Mouse (Mus musculus) ovary, postnatal 10 days (tissue): ENCODE measurements around the gene Fes.

ENCODE experiments used
- DNase-seq: peaks from one replicate; pipeline ENCODE4 v3.0.0; 2022; ENCODE audit warnings: low spot score

The Fes gene

GRCm38 (mm10) chr7:80374280-80374679, 13.5 kb downstream of the Fes start:
- DNase-seq = no peak

DNA sequence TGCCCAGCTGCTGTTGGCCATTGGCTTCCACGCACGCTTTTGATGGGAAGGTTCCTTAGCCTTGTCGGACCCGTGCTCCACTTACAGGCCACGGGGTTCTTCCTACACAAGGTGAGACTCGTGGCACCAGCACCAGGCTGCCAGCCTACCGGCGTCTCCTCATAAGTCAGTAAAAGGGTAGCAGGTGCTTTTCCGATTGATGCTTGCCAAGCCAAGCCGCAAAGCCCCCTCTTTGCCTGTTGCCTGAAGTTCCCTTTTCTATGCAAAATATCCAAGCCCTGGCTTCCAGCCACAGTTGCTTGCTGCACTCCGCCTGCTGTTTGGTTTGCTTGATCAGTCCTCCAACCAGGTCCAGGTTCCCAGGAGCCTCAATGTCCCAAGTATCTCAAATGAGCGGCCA, 13.9 kb downstream of the Fes start:
- no peak for DNase-seq

DNA sequence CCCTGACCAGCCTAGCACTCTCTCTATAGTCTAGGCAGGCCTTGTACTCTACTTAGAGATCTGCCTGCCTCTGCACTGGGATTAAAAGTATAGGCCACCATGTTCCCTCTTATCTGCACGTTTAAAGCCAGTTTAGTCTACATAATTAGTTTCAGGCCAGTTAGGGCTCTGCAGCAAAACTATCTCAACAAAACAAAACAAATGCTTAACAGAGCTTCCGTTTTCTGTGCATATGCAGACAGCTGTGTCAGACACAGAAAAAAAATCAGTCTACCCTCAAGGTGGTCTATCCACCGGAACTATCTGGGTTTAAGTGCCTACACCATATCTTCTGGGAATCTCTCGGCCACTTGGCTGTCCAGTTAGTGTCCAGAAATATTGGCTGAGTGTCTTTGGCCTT, 14.4 kb downstream of the Fes start:
- DNase-seq = no peak

DNA sequence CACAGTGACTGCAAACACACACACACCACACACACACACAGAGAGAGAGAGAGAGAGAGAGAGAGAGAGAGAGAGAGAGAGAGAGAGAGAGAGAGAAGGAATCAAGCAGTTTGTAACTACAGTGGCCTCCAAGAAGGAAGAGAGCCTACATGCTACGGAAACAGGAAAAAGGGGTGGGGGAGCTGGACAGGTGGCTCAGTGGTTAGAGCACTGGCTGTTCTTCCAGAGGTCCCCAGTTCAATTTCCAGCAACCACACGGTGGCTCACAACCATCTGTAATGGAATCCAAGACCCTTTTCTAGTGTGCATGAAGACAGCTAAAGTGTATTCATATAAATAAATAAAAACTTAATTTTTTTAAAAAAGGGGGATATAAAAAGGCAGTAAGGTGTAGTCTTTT, 15.1 kb downstream of the Fes start:
- no peak for DNase-seq

DNA sequence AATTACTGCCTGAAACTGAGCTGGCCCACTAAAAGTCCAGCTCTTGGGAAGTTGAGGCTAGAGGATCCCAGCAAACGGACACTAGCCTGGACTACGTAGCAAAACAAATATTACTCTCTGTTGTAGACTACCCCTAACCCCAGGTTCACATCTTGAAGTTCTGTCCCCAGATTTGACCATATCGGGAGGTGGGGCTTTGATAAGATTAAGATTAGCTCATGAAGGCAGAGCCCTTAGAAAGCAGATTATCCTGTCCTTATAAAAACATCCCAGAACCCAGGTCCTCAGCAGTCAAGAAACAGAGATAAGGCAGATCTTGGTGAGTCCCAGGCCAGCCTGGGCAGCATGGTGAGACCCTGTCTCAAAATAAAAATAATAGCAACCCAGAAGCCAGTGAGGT, 15.6 kb downstream of the Fes start:
- DNase-seq = no peak

DNA sequence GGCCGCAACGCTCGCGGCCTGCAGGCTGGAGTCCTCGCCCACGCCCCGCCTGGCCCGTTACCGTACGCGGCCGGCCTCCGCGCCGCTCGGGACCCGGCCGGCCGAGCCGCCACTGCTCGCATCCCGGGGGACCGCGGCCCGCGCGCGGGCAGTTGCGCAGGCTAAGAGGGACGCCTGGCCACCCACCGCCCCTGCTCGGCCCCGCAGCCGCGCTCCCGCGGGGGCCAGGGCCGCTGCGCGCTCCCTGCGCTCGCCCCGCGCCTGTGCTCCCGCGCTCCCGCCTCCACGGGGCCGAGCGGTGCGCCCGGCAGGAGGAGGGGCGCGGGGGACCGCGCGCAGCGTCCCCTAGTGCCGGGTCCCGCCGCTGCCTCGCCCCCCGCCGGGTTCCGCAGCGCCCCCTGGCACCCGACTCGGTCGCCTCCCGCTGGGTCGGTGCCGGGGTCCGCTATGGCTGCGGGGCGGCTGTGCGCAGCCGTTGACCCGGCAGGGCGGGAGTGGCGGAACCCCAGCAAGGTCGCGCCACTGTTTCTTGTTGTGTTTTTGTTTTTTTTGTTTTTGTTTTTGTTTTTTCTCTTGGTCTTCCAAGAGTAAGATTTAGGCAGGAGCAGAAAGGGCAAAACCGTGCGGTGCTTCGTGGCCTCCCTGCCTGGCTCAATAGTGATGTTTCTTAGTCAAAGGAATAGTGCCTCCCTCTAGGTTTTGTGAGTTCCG, 16.6 kb downstream of the Fes start, which contains the start of gene Man2a2:
Man2a2 (minus strand) TSS at position 335 of the 711 bp plus-strand sequence.
- DNase-seq = peak; percentile 63

- peak; percentile 55 for DNase-seq
Measured at GRCm38 (mm10) chr7:80370649-80371040, 17.1 kb downstream of the Fes start.

DNA sequence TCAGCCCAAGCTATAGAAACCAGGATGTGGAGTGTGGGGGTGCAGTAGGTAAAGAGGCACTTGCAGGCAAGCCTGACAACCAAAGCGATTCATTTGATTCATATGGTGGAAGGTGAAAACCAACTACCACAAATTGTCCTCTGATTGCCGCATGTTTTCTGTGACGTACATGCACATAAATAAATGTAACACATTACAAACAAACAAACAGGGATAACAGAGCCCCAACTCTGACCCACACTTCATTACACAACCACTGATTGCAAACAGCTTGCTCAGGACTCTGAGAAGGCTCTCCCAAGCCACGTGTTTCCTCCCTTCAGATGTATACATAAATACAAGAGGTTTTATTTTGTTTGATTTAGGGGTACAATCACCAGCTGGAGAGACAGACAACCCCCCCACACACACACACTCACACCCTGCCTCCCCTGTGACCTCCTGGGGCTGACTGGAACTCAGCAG, 17.7 kb downstream of the Fes start:
- no peak for DNase-seq

- DNase-seq = no peak
Measured at GRCm38 (mm10) chr7:80369461-80369860, 18.3 kb downstream of the Fes start.

DNA sequence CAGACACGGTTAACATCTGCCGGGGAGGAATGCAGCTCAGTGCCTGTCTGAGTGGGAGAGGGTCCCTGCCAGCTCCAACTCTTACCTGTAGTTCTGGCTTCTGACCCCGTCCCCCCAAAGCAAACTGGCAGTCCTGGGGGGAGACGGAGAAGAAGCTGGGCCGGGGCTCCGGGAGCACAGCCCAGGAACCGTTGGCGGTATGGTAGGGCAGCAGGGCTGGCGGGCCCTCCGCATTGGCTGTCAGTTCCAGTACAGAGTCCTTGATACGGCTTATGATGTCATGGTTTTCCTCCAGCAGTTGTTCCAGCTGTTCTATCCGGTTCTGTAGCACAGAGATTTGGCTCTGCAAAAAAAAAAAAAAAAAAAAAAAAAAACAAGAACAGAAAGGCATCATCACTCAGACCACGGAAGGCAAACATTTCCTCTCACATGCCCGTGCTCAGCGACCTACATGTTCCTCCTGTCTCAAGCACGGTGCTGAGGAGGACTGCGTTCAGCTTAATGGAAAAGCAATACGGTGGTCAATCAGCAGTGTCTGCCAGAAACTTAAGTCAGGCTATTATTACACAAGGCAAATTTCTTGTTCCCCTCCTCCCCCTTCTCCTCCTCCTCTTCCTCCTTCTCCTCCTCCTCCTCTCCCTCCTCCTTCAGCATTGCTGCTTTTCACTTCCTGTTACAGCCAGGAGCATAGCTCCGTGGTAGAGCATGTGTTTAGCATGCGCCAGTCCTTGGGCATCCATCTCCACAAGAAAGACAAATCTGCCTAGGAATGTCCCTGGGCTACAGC, 18.9 kb downstream of the Fes start:
- DNase-seq = no peak

GRCm38 (mm10) chr7:80368009-80368408, 19.7 kb downstream of the Fes start:
- no peak for DNase-seq

DNA sequence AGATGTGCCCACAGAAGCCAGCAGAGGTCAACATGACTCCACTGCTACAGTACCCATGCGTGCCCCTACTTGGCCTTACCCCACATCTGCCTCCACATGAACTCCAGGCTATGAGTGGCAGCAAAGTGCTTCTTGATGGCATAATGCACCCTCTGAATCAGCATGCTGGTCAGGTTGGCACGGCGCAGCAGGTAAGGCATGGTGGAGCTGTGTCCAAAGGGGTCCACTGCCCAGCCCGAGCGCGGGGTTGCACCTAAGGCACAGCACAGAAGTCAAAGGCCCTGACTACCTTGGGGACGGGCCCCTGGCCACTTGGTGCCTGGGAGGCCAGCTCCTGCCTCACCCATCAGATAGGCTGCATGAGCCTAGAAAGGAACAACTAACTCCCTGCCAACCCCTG, 20.5 kb downstream of the Fes start:
- DNase-seq = no peak

GRCm38 (mm10) chr7:80365759-80366158, 22.0 kb downstream of the Fes start:
- no peak for DNase-seq

- no peak for DNase-seq
Measured at GRCm38 (mm10) chr7:80360435-80360834, 27.3 kb downstream of the Fes start.

GRCm38 (mm10) chr7:80358039-80358438, 29.7 kb downstream of the Fes start:
- DNase-seq = no peak

- no peak for DNase-seq
Measured at GRCm38 (mm10) chr7:80357156-80357555, 30.6 kb downstream of the Fes start.

DNA sequence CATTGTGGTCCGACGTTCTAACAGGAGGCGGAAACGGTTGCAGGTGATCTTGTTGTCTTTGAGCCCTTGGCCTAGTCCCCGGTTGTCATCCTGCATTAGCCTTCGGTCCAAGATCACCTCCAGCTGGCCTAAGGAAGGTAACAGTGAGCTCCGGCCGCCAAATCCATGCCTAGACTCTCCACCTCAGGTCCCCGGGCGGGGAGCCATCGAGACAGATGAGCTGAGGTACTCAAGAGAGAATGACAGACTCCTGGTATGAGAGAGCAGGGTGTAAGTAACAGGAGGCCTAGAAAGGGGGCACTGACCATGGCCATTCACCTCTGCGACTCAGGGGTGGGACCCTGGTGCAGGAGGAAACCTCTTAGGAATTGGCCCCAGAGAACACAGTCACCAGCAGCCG, 31.4 kb downstream of the Fes start:
- DNase-seq = no peak

GRCm38 (mm10) chr7:80352920-80353319, 34.8 kb downstream of the Fes start:
- DNase-seq = no peak

- DNase-seq = no peak
Measured at GRCm38 (mm10) chr7:80350808-80351207, 36.9 kb downstream of the Fes start.

- no peak for DNase-seq
Measured at GRCm38 (mm10) chr7:80347670-80348586, 39.8 kb downstream of the Fes start.

GRCm38 (mm10) chr7:80346830-80347229, 40.9 kb downstream of the Fes start:
- no peak for DNase-seq

DNA sequence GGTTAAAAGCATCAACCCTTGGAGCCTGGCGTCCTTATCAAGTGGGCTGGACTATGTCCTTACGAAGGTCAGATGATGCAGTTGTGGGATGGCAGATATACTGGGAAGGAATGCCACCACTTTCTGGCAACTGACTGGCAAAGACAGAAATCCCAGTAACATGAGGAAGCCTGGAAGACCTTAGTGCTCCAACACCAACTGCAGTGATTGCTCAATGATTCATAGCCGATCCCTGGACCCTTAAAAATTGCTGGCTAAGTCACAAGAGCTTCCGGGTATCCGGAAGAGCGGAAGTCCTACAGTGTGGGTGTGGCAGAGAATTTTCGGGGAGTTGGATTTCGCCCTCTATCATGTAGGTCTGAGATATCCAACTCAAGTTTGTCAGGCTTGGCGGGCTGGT, 41.6 kb downstream of the Fes start:
- DNase-seq = no peak
